Mouse (Mus musculus) midbrain, embryonic 10.5 days (tissue): Measurements from ENCODE around the gene Adamtsl1. TPM values are rescaled to one million over a fixed set of nuclear protein-coding genes. Genes with fewer than 3 reads are reported as not detected.

Source experiments
- DNase-seq: peaks from one replicate; pipeline ENCODE4 v3.0.0-alpha.2; 2017; ENCODE audit warnings: low spot score
- H3K27ac ChIP-seq: fragments of 300-500 bp; sonication (generic); replicated peaks from 2 replicates; pipeline ENCODE4 v1.5.1; 2016; ENCODE audit warnings: mild to moderate bottlenecking
- H3K27me3 ChIP-seq: fragments of 300-500 bp; sonication (generic); 2 replicates; pipeline ENCODE4 v1.6.1; 2016; ENCODE audit warnings: low read depth, mild to moderate bottlenecking; ENCODE audit not compliant: poor library complexity, severe bottlenecking
- H3K36me3 ChIP-seq: fragments of 300-500 bp; sonication (generic); 2 replicates; pipeline ENCODE4 v1.6.1; 2016; ENCODE audit warnings: mild to moderate bottlenecking, moderate library complexity
- H3K4me1 ChIP-seq: fragments of 300-500 bp; sonication (generic); 2 replicates; pipeline ENCODE4 v1.6.1; 2016
- H3K4me3 ChIP-seq: fragments of 300-500 bp; sonication (generic); 2 replicates; pipeline ENCODE4 v1.5.1; 2016; ENCODE audit warnings: mild to moderate bottlenecking, moderate library complexity
- H3K9me3 ChIP-seq: fragments of 300-500 bp; sonication (generic); replicated peaks from 2 replicates; pipeline ENCODE4 v1.6.1; 2016; ENCODE audit warnings: mild to moderate bottlenecking
- WGBS: fragments of 180-500 bp; shearing (Covaris S2); methylation state at CpG from one replicate; pipeline ENCODE4 v1.1.7; 2016; 5-methylcytosine and 5-hydroxymethylcytosine counted together
- polyA plus RNA-seq: library from polyadenylated mRNA; unstranded; fragments of >200 nt; fragmentation: Nextera tagmentation; extraction: Ambion mirVana; gene quantifications from 2 replicates; pipeline ENCODE4 v1.2.1, GENCODE M21; 2016

Gene Adamtsl1
- polyA plus RNA-seq, 1 experiment from 2014 or later, result 4.4 TPM

DNA sequence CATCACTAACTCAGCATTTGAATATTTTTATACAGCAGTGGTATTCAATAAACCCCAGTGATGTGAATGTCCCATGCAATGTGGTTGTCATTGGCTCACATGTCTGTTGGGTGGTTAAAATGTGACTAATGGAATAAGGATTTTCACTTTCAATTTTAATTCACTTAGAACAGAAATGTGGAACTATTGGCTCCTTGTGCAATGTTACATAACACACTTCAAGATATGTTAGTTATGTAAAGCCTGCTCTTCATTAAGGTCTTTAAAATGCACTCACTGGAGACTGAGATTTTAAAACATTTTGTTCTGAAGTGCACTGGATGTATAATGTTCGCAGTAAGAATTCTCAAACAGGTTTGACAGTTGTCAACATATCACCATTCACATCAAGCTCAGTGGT lies 181.3 kb downstream of the Adamtsl1 start:
- H3K9me3 ChIP-seq, result peaks cover 4% of the 10 kb centered on the region; the same call in 1 of the 2 replicates
- H3K27ac ChIP-seq, result no peak overlapping the region
- H3K4me3 ChIP-seq, result no peak overlapping the region
- WGBS, result 84% methylated on average over 1 of the region's 1 CpGs
- H3K36me3 ChIP-seq, result no peaks in the 10 kb centered on the region
- no peak for DNase-seq
- peaks cover 2% of the 10 kb centered on the region; the same call in 1 of the 2 replicates for H3K27me3 ChIP-seq
- no peaks in the 10 kb centered on the region for H3K4me1 ChIP-seq

DNA sequence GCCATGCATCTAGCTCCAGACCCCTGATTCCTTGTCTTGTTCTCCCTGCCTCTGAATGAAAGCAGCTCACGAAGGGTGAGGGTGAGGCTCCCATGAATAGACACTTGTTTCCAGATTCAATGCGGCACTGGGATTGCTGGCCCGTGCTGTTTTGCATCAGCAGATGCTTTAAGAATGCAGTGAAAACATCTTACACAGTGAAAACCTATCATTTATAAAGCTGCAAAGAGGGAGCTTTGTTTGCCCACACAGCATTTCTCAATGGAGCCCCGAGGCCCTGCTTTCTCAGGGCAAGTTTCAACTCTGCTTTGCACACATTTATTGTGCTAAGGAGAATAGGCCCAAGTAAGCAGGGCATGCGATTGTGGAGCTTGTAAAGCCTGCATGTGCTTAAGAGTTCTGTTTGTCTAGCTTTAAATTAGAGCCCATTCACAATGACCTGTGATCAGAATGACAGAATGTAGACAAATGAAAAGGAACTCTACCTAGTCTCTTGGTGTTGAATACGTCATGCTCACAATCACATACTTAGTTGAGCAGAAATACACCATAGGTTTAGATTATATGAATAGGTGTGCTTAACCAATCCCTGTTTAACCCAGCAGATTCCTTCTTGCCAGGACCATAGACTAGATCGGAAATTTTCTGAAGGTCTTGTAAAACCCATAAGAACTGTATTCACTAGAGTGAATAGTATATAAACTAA lies 193.5 kb downstream of the Adamtsl1 start:
- DNase-seq, result peak; percentile 54
- Histone ChIP-seq H3K4me3 (no peak overlapping the region), H3K9me3 (no peaks in the 10 kb centered on the region), H3K36me3 (no peaks in the 10 kb centered on the region), H3K27ac (peak overlapping the region; percentile 56; the same call in 1 of the 2 replicates), H3K27me3 (peaks cover 74% of the 10 kb centered on the region), H3K4me1 (peaks cover 31% of the 10 kb centered on the region)
- WGBS, result 37% methylated on average over 7 of the region's 7 CpGs

DNA sequence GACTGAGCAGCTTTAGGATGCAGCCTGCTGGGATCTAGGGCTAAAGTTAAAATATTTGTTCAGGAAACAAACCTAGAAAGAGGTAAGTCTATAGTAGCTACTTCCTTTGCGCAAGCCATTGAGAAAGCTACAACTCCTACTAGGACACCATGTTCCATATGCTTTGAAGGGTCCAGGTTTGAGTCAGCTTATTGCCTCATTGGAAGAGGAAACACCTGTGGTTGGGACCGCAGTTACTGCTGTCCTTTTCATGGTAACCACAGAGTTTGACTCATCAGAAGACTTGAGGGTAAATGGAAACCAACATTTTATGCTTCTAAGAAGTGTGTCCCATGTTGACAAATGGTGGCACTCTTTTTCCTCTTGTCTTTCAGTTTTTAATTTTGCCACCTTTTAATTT lies 195.7 kb downstream of the Adamtsl1 start:
- Histone ChIP-seq H3K9me3 (no peaks in the 10 kb centered on the region), H3K27ac (no peak overlapping the region), H3K4me1 (peaks cover 31% of the 10 kb centered on the region), H3K4me3 (no peak overlapping the region), H3K27me3 (peaks cover 71% of the 10 kb centered on the region), H3K36me3 (no peaks in the 10 kb centered on the region)
- 91% methylated on average over 2 of the region's 2 CpGs for WGBS
- DNase-seq, result no peak

GRCm38 (mm10) chr4:85724999-85725398 lies 211.0 kb downstream of the Adamtsl1 start:
- DNase-seq, result no peak
- no peaks in the 10 kb centered on the region for H3K36me3 ChIP-seq
- WGBS, result 82% methylated on average over 3 of the region's 3 CpGs
- H3K4me1 ChIP-seq, result no peaks in the 10 kb centered on the region
- no peak overlapping the region for H3K27ac ChIP-seq
- no peak overlapping the region for H3K4me3 ChIP-seq
- H3K27me3 ChIP-seq, result no peaks in the 10 kb centered on the region; the same call in 1 of the 2 replicates
- H3K9me3 ChIP-seq, result no peaks in the 10 kb centered on the region

DNA sequence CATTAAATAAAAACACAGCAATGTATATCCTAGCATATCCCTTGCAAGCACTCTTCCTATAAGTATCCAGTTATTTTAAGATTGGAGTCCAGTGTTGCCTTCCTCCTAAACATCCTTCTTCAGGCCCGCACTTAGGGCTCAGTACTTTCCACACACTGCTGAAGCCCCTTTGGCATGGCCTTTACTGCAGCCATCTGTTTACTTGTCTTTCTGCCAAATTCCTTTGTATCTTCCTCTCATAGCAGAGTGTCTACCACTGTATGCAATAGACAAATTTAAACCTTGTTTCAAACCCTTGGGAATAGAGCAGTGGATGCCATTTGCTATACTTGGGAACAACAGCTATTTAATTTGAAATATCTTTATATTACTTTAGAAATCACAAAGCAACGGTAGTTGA lies 213.8 kb downstream of the Adamtsl1 start:
- Histone ChIP-seq H3K4me3 (no peak overlapping the region), H3K36me3 (no peaks in the 10 kb centered on the region), H3K4me1 (no peaks in the 10 kb centered on the region), H3K27ac (no peak overlapping the region), H3K27me3 (no peaks in the 10 kb centered on the region; the same call in 1 of the 2 replicates), H3K9me3 (no peaks in the 10 kb centered on the region)
- whole genome bisulfite sequencing, result 96% methylated on average over 2 of the region's 2 CpGs
- no peak for DNase-seq

DNA sequence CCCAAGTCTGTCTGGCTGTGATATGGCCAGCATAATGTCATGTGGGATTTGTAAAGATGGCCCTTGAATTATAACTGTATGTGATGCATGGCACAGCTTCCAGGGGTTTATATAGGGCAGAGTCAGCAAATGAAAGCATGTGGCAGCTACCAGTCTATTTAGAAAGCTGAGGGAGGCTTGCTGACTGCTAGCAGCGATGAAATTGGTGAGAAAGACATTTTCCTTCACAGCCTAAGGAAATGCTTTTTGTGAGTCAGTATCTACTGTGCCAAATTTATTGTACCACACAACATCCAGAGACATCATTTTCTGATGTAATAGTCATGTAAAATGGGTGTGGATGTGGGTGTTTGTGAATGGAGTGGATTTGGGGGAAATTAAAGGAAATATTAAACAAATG lies 214.4 kb downstream of the Adamtsl1 start:
- H3K4me3 ChIP-seq, result no peak overlapping the region
- WGBS, result 80% methylated on average over 1 of the region's 1 CpGs
- H3K27ac ChIP-seq, result no peak overlapping the region
- H3K9me3 ChIP-seq, result no peaks in the 10 kb centered on the region
- H3K36me3 ChIP-seq, result no peaks in the 10 kb centered on the region
- no peaks in the 10 kb centered on the region; the same call in 1 of the 2 replicates for H3K27me3 ChIP-seq
- no peak for DNase-seq
- no peaks in the 10 kb centered on the region for H3K4me1 ChIP-seq

DNA sequence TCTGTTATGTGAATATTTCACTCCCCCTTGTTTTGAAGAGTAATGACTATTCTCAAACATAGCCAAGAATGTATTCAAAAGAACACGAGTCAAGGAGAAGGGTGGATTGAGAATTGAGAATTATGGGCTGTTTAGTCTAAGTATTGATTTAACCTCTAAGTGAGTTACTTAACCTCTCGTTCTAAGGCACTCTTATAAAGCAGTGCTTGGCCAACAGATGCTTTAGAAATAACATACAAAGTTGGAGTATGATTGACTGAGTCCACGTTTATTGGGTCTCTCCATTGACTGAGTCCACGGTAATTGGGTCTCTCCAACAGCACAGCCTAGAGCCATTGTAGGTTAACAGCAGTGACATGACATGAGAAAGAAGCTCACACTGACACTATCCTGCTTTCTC lies 226.5 kb downstream of the Adamtsl1 start:
- no peak for DNase-seq
- Histone ChIP-seq H3K4me1 (peaks cover 16% of the 10 kb centered on the region), H3K27me3 (peaks cover 58% of the 10 kb centered on the region), H3K4me3 (no peak overlapping the region), H3K27ac (no peak overlapping the region), H3K36me3 (no peaks in the 10 kb centered on the region), H3K9me3 (no peaks in the 10 kb centered on the region)
- WGBS, result 80% methylated on average over 4 of the region's 4 CpGs

- WGBS, result 25% methylated on average over 3 of the region's 3 CpGs
- H3K27me3 ChIP-seq, result peaks cover 70% of the 10 kb centered on the region
- H3K4me3 ChIP-seq, result no peak overlapping the region
- H3K27ac ChIP-seq, result no peak overlapping the region
- no peaks in the 10 kb centered on the region for H3K36me3 ChIP-seq
- H3K9me3 ChIP-seq, result no peaks in the 10 kb centered on the region
- DNase-seq, result no peak
- peaks cover 16% of the 10 kb centered on the region for H3K4me1 ChIP-seq
These were observed 227.9 kb downstream of the Adamtsl1 start for GRCm38 (mm10) chr4:85741825-85742391.

DNA sequence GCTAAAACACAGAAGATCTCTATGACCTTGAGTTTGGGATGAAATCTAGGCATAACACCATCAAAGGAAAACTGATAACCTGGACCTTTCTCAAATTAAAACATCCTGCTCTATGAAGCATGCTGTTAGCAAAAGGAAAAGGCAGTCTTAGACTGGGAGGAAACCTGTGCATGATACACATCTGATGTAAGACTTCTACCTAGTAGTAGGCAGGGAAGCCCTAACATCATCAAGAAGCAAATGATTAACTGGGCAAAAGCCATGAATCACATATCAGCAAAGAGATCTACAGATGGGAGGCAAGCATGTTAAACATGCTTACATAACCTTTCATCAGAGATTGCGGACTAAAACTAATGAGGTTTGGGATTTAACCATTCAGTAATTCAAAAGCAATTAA lies 229.5 kb downstream of the Adamtsl1 start:
- Histone ChIP-seq H3K27me3 (peaks cover 59% of the 10 kb centered on the region), H3K27ac (no peak overlapping the region), H3K4me3 (no peak overlapping the region), H3K36me3 (no peaks in the 10 kb centered on the region), H3K9me3 (no peaks in the 10 kb centered on the region), H3K4me1 (peaks cover 16% of the 10 kb centered on the region)
- DNase-seq, result no peak
- 89% methylated on average over 1 of the region's 1 CpGs for WGBS

- Histone ChIP-seq H3K4me1 (peaks cover 23% of the 10 kb centered on the region), H3K4me3 (no peak overlapping the region), H3K27me3 (peaks cover 8% of the 10 kb centered on the region; the same call in 1 of the 2 replicates), H3K9me3 (no peaks in the 10 kb centered on the region), H3K27ac (no peak overlapping the region), H3K36me3 (no peaks in the 10 kb centered on the region)
- 78% methylated on average over 3 of the region's 3 CpGs for WGBS
- DNase-seq, result no peak
These were observed 248.7 kb downstream of the Adamtsl1 start for GRCm38 (mm10) chr4:85762684-85763083.

DNA sequence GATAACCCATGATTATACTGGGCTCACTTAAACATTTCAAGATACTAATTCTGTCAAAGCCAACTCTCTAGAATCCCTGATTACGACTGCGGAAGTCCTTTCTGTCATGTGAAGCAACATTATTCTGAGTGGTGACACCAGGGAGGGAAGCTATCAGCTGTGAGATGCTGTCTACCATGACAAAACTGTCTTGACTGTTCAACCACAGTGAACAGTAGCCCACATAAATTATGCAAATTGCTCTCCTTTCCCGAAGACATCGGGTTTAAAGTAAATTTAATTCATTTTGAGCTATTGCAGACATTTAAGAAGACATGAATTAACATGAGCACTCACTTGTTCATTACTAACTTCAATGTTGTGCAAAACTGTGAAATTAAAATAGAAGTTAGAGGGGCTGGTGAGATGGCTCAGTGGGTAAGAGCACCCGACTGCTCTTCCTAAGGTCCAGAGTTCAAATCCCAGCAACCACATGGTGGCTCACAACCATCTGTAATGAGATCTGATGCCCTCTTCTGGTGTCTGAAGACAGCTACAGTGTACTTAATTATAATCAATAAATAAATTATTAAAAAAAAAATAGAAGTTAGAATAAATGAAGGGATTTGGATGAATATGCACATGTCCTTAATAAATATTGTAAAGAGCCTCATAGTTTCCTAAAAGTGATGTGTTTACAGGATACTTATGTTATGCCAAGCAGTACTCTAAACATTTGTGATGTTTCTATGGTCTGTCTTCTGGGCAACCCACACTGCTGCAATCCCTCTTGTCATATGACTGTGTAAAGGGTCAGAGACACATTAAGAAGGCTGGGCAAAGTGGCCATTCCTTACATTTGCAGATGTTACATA lies 249.4 kb downstream of the Adamtsl1 start:
- no peak overlapping the region for H3K27ac ChIP-seq
- no peak overlapping the region for H3K4me3 ChIP-seq
- H3K27me3 ChIP-seq, result peaks cover 8% of the 10 kb centered on the region; the same call in 1 of the 2 replicates
- H3K9me3 ChIP-seq, result no peaks in the 10 kb centered on the region
- 82% methylated on average over 5 of the region's 5 CpGs for WGBS
- H3K36me3 ChIP-seq, result no peaks in the 10 kb centered on the region
- no peak for DNase-seq
- peaks cover 28% of the 10 kb centered on the region for H3K4me1 ChIP-seq

DNA sequence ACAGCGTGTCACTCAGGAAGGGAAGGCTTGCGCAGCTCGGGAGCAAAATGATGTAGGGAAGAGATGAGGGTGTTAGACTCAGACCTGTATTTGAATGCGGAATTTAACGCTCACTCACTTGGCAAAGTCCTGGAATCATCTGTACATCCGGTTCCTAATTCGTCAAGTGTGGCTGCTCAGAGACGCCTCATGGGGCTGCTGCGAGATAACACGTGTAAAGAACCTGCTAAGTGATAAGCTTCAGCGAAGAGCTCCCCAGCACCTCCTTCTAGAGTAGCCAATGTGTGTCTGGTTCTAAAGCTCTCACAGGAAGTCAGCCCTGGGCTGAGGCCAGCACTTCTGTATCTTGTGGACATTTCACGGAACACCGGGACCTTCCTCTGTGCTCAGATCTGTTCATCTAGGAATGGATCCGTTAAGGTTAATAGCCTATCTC lies 250.1 kb downstream of the Adamtsl1 start:
- Histone ChIP-seq H3K36me3 (no peaks in the 10 kb centered on the region), H3K27me3 (peaks cover 11% of the 10 kb centered on the region; the same call in 1 of the 2 replicates), H3K4me1 (peaks cover 28% of the 10 kb centered on the region), H3K27ac (no peak overlapping the region), H3K4me3 (no peak overlapping the region), H3K9me3 (no peaks in the 10 kb centered on the region)
- DNase-seq, result no peak
- 93% methylated on average over 14 of the region's 14 CpGs for WGBS
